Mouse (Mus musculus) cerebellum, postnatal 10 days (tissue): ENCODE results near the gene Eif4e.

Source experiments
- DNase-seq, 2 experiments: peaks; one replicate each; pipeline ENCODE4 v3.0.0; 2021; ENCODE audit warnings: mixed read lengths in 2 of 2

Eif4e gene

DNA sequence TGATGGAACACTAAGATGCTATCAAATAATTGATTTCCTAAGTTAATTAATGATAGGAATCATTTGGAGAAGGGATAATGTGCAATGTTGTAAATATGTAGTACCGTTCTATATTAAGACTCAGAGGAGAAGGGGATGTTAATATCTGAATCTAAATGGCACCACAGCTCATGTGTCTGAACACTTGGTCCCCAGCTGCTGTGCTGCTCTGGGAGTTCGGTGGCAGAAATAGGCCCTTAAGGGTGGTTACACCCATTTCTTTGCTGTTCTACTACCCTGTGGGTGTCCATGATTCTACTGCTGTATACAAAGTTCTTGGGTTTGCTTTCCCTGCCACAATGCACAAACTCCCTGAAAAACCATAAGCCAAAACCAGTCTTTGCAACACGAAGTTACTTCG is 61.2 kb downstream of the Eif4e start:
- DNase-seq, result no peak

DNA sequence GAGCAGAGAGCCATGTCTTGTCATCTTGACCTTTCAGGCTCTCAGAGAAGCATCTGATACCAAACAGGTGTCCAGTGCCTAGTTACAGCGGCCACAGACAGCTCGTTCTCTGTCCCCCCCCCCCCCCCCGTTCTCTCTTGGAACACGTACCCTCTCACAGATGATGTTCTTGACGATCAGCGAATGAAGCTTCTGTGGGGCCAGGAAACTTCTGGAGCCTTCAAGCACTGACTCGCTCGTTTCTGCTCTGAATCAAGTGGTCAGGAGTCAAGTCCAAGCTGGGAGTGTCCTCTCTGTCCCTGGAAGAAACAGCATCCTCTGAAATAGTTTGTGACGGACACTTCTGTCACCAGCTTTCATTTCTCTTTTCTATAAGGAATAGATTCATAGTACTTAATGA is 62.0 kb downstream of the Eif4e start:
- no peak for DNase-seq

DNA sequence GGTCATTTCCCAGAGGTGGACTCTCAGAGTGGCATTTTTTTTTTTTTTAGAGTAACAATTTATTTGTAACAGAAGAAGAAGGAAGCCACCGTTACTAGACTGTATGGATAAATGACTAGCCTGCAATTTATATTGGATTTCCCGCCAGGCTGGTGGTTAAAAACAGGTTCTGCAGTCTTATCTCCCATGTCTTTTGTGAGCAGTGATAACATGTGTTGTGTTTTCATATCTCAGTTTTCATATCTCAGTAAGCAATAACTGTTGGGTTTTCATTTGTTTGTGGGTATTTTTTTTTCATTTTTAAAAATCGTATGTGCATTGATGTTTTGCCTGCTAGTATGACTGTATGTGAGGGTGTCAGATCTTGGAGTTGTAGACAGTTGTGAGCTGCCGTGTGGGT is 65.0 kb downstream of the Eif4e start:
- DNase-seq, result no peak

DNA sequence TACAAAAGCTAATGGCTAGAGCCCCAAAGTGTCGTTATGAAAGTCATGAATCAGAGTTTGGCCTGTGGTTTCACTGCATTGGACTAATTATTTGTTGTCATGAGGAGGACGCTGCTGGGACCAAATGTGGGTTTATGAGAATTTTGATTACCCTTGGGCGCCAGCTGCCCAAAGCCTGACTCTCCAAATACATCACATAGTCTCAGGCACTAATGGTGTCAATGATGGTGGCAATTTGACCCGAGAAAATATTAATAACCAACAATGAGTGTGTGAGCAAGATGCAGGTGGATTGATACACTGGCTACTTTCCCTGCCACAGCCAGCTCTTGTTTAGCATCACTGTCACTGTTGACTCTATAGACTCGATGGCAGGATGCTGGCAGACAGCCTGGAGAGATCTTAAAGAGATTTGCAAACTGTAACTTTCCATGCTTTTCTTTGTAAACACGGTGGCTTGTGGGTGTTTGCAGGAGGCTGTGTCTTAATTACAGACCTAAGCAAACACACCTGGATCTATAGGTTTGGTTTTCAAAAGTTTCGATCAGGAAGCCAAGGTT is 65.9 kb downstream of the Eif4e start:
- no peak for DNase-seq

DNA sequence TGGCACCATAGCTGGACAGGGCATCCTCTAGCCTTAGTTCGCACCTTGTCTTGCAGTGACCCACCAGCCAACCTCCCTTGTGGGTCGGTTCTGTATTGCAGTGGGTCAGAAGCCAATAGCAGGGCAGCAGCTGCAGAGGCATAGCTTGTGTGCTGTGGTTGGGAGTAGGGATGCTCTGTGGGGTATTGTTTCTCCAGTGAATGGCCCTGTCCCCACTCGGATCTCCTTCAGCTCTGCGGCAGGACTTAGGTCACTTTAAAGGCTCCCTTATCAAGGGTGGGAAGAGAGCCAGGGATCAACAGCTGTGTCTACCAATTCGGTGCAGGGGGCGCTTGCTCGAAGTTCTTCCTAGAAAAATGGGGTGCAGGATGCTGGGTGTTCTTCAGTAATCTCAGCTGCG is 67.2 kb downstream of the Eif4e start:
- peak in 1 of 2 experiments; percentile 8 for DNase-seq

DNA sequence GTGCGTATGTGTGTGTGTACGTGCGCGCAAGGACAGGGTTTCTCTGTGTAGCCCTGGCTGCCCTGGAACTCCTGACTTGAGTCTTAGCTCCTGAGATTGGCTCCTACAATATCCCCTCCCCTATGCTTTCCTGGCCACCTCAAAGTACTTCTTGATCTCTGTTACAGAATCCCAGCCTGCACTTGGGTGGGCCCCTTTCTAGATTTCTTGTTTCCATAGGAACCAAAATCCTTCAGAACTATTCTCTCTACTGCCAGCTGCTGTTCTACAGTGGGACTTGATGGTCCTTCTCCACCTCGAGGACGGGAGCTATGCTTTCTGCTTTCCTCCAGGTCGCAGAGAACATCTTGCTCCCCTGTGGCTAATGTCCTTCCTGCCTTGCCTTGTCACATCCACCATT is 67.9 kb downstream of the Eif4e start:
- no peak for DNase-seq

DNA sequence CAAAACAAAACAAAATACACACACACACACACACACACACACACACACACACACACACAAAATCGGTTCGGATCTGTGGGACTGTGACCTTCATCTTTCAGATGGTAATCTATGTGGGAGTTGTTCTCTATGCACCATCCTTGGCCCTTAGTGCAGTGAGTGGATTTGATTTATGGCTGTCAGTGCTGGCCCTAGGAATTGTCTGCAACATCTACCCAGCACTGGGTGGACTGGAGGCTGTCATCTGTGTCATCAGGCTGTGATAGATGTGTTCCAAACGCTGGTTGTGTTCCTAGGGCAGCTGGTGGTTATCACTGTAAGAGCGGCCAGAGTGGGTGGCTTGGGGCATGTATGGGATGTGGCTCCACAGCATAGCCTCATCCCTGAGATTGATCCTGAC is 75.1 kb downstream of the Eif4e start:
- DNase-seq, result no peak

DNA sequence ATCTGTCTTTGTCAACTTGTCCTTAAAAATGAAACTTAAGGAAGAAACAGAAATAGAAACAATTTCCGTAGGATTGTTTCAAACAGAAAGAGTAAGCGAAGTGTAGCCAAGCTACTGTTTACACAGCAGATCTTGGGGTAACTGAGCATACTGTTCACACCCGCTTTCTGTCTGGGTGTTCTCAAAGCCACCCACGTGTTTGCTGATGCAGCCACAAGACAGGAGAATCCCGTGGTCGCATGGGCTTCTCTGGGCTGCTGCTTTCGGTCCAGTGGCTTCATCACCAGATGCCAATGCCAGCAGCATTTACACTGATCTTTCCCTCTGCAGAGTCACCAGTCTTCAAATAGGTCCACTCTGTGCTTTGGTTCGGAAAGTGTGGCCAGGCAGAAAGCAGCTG is 79.2 kb downstream of the Eif4e start:
- DNase-seq, result no peak

DNA sequence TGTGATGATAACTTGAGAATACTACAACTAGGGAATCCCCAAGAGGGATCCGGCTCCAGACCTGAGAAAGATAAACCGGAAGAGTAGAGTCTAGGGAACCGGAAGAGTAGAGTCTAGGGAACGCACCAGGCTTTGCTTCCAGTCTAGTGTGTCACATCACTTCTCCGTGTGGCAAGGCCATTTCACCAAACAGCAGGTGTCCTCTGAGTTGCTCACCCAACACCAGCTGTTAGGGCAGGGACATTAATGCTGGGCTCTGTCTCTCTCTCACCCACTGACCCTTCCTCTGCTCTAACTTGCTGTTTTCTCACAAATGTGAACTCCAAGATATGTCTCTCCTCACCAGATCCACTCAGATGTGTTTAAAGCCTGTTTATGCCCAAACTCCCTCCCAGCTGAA is 82.7 kb downstream of the Eif4e start:
- no peak for DNase-seq
